Mouse (Mus musculus): ENCODE results near the gene Galr3.

Galr3 gene

DNA sequence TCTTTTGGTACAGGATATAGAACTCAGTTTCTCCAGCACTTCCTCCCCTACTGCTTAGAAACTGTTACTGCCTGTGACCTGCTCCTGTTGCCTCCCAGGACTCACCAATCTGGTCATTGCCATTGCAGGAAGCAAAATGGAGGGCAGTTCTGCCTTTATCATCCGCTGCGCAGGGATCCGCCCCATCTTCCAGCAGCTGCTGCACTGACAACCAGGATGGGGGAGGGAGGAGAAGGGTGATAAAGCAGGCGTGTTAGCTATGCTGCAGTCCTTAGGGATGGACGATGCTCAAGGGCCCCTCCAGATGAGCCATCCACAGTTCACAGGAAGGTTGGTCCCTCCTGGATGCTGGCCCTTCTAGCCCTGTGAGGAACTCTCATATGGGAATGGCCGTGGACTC lies 16.2 kb downstream of the Galr3 start:
- DNase-seq, result no peak

DNA sequence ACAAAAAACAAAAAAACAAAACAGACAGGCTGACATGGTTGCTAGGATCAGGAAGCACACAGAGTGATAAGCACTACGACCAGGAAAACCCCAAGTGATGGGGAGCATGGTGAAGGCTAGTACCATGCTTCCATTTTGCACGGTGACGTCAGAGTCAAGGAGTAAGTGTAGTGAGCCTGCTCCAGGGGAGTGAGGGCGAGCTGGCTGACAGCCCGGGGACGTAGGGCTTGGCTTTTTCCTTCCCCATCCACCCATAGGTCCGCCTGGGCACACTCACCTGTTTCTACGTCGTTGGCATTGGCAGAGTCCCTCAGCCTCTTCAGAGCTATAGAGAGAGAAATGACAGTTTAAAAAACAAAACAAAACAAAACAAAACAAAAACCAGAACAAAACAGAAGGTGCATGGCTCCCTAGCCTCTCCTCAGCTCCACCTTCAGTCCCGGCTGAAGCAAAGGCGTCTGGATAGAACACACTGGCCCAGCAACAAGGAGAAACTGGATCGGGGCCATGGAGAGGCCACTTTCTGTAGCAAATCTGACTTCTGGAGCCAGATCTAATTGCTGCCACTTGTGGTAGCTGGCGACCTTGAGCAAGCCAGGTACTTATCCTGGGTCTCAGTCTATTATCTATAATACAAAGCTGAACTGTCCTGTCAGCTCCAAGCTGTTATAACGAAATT lies 19.3 kb downstream of the Galr3 start:
- DNase-seq, result no peak

DNA sequence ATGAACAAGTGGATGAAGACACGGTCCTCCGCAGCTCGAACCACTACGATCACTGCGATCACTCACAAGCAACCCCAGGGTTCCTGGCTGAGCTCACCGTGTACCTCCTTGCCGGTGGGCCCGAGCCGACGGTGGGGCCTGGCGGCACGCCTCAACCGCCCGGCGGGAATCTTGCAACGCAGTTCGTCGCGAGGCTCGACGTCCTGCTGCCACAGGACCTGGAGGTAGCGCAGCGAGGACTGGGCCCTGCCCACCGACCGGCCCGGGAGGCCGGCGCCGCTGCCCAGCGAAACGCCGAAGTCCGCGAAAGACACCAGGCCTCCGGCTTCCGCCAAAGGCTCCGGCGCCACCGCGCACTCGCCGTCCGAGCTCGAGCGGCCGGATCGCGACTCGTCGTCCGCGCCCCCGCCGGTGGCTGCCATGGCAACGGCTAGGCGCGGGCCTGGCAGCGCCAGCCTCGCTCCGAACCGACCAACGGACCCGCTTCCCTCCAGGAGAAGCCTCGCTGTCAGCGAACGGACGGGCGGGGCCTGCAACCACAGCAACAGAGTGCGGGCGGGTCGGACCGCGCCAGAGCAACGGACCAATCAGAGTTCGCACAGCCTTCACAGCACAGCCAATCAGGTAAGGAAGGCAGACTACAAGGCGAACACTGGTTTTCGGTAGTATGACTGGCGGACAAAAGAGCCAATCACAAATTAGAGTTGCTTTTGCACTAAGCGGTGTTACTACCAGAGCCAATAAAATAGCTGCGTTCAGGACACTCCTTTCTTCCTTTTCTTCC lies 20.9 kb downstream of the Galr3 start, which contains the start of gene Ankrd54:
Ankrd54 (minus strand) TSS at position 518 of the 784 bp plus-strand sequence.
- DNase-seq, result peak; percentile 96

DNA sequence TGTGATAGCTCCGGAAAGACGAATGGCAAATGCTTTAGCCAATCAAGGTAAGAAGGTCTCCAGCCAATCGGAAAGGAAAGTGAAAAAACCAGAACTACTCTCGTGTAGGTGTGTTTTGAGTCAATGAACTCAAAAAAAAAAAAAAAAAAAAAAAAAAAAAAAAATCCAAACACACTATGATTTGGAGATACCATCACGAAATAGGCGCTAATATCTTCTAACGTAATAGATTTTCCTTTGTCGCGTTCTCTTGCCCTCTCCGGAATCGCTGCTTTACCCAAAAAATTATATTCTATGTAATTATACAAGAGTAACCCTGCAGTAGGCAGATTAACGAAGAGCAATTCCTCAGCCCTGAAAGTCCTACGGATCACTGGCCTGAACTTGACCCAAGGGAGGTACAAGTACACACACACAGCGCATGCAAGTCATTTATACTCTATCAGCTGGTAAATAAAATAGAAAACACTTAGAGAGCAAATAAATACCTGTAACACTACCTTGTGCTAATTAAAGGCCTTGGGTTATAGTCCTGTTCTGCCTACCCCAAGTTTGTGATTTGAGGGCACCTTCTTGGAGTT lies 21.6 kb downstream of the Galr3 start:
- no peak for DNase-seq

DNA sequence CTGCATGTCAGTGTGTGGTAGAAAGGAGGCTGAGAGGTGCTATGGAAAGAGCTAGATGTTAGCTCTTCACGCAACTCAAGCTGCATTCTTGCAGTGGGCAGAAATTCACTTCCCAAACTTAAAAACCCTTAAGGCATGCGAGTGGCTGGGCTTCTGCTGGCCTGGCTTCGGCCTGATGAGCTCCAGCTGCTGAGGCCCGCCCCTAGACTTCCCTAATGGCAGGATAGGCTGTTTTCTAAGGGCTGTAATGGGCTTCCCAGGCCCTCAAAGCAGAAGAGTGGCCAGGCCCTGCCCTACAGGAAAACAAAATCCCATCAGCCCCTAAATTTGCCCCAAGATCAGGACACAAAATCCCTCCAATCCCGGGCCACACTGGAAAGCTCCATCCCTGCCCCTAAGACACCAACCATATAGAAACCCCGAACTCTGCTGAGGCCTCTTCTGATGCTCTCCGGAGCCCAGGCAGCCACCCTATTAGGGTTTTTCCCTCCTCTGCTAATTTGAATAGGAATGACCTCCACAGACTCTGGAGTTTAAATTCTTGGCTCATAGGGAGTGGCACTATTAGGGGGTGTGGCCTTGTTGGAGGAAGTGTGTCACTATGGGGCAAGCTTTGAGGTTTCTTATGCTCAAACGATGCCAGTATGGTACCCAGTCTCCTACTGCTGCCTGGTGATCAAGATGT lies 23.5 kb downstream of the Galr3 start:
- no peak for DNase-seq

DNA sequence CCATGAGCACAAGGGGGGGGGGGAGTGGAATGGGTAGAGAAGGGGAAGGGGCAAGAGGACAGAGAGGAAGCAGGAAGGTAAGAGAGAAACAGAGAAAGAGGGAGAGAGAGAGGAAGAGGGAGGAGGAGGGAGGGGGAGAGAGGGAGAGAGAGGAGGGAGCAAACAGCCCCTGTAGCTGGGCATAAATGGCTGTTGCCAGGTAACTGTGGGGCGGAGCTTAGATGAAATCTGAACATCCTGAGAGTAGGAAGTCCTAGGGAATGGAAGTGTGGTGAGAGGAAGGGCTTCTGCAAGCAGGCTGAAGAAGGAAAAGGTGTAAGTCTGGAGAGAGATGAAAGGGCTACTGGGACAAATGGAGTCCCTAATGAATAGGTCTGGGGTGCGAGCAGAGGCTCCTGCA lies 24.6 kb downstream of the Galr3 start:
- no peak for DNase-seq

DNA sequence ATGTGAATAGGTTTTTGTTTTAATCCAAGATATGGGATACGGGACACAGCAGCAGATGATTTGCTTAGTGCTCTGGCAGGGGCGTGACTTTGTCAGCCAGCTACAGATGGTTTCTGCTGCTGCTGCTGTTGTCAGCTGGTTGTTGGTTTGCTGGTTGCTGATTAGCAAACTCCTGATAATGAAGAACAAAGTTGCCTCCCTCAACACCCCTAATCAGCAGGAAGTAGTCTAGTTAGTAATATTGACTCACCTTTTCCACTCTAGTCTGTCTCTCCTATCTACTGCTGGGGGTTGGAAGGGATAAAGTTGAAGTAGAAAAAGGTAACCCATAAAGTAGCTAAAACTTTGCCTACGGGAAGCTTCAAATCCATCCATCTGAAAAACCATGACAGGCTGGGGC lies 25.9 kb downstream of the Galr3 start:
- no peak for DNase-seq

DNA sequence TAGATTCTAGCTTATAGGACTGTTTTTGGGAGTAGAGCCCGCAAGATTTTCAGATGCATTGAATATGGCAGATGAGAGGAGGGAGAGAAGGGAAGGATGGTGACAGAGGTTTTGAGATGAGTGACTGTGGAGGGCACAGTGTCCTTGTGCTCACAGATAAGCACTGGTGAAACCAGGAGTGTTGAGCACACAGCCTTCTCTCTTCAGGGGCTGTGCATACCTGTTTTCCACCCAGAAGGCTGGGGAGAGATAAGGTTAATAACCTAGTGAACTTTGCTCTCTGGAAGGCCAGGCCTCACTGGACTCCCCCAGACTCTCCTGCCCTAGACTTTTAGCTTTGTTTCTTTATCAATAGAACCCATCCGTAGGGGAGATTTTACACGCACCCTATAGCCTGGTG lies 26.7 kb downstream of the Galr3 start:
- DNase-seq, result no peak

DNA sequence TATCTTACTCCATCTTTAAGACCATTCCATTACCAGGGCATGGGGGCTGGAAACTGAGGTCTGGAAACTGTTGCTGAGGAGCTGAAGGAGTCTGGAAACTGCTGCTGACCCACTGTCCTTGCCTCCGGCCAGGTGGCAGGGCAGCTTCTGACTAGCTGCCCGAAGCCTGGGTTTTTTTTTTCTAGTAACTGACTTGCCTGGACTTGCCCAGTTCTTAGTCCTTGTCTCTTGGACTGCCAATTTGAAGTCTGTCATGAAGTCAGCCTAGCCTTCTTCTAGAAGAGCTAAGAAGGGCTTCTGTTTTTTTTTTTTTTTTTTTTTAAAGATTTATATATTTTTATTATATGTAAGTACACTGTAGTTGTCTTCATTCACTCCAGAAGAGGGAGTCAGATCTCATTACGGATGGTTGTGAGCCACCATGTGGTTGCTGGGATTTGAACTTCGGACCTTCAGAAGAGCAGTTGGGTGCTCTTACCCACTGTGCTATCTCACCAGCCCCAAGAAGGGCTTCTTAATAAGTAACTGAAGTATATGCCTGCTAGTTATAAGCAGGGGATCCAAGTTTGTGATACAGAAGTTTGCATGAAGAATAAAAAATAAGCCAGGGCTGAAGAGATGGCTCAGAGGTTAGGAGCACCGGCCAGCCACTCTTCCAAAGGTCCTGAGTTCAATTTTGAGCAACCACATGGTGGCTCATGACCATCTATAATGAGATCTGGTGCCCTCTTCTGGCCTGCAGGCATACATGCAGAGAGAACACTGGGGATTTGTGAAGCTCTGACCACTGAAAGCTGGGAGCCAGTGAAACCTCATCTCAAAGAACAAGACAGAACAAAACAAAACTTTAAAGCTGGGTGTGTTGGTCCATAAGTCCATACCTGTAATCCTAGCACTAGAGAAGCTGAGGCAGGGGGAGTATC lies 29.7 kb downstream of the Galr3 start:
- peak; percentile 45 for DNase-seq

DNA sequence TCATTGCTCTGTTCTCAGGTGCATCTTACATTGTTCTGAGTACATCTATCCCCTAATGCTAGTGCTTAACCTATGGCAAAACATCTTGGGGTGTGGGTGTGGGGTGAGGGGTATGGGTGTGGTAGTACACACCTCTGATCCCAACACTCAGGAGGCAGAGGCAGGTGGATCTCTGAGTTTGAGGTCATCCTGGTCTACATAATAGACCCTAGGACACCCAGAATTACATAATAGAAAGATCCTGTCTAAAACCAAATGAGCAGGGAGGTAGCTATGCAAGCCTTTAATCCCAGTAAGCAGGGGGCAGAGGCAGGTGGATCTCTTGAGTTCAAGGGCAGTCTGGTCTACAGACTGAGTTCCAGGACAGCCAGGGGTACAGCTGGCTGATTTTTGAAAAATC lies 32.1 kb downstream of the Galr3 start:
- no peak for DNase-seq

DNA sequence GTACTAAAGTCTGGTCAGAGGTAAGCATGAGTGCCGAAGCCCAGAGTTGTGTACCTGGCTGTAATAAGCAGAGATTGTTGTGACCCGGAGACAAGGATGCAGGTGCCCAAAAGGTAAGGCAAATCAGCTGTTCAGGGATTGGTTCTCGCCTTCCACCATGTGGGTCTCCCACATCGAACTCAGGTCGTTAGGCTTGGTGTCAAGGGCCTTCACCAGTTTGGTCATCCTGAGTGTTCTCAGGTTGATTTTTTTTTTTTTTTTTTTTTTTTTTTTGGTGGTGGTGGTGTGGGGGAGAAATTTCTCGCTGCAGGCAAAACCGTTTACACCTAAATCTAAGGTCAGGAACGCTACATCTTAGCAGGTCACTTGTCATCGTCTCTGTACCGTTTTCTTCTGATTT lies 32.8 kb downstream of the Galr3 start:
- no peak for DNase-seq

DNA sequence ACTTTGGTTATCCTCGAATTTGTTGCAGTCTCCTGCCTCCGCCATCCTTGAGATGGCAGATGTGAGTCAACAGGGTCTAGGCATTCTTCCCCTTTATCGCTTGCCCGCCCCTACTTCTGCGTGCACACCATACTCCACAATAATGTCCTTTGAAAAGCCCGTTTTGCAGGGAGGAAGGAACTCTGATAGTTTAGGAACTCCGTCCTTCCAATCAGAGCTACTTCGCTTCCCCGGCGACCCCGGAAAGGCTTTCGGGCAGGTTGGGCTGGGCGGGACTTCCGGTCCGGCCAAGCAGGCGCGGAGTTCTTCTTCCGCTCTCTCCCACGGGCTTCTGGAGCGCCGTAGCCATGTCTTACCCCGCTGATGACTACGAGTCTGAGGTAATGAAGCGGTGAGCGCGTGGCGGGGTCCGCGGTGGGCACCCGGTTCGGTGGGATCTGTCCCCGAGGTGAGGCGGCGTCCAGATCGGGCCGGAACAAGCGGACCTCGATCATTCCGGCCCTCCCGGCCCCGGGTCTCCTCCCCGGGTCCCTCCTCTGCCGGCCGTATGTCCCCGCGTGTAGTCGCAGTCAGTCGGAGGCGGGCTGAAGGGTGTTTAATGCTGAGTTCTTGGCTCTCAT lies 33.3 kb downstream of the Galr3 start, which contains the start of gene Eif3l:
Eif3l (plus strand) TSS at position 267 of the 620 bp plus-strand sequence.
- peak; percentile 90 for DNase-seq

DNA sequence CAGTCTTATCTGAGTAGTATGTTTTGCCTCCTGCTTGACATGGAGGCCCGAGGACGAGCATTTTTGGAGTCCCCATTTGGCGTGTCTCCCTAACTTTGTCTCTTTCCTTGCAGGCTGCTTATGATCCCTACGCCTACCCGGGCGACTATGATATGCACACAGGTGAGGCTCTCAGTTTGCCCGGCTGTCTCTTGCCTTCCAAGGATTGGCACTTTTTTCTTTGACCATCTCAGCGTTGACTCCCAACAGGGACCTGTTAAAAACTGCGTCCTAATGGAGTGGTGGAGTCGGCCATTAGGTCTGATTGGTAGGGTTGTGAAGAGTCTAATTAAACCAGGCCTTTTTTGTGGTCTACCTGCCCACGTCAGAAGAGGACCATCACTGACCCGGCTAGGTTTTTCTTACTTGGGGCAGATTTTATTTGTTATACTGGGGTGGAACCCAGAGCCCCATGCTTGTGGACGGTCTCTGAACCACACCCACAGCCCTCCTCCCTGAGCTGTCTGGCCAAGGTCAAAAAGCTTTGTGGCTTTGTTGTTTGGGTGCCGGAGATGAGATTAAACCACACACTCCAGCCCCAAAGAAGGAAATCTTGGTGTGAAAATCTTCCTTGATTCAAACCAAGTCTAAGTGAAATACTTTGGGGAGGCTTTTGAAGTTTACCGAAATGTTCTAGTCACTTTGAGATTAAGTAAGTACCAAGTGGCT lies 34.1 kb downstream of the Galr3 start:
- DNase-seq, result no peak

DNA sequence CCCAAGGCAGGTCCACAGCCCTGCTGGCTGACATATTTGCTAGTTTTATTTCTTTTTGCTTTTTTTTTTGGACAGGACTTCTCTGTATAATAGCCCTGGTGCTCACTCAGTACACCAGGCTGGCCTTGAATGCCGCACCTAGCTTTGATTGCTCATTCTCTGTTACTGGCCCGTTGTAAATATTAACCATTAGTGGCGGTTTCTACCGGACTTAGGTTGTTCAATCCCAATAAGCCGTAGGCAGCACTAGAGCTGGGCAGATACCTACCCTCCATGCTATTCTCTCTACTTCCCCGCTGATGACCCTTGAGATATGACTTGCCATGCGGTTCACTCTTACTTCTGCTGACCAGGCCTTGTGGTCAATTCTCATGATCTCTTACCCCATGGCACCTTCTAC lies 37.9 kb downstream of the Galr3 start:
- DNase-seq, result no peak

DNA sequence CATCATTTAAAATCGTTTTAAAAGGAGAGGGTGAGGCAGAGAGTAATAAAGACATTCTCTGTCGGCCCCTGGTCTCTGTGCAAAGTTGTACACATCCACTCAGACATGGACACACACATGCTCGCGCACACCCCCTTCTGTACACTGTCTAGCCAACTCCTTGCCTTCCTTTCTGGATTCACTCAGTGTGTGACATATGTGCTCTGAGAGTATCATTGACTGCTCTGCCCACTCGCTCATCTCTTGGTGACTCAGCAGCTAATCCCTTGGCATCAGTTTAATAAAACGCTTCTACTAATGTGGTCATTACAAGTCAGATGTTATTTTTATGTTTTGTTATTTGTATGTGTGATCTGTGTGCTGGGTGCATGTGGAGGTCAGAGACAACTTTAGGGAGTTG lies 50.6 kb downstream of the Galr3 start:
- no peak for DNase-seq
